Mouse (Mus musculus) liver, embryonic 13.5 days (tissue): ENCODE results near the gene Ptprcap. TPM values are rescaled to one million over a fixed set of nuclear protein-coding genes. Genes with fewer than 3 reads are reported as not detected.
A peak's percentile ranks its signal among the peaks of the same experiment; 100 is the strongest.

Experiments used
- ATAC-seq: fragments of 200-750 bp; cut with Nextera tagmentation; 2 replicates; pipeline ENCODE4 v1.8.0; 2017; ENCODE audit warnings: low read depth, mild to moderate bottlenecking, moderate number of reproducible peaks, moderate library complexity
- DNase-seq: peaks from one replicate; pipeline ENCODE4 v3.0.0; 2022
- H3K27ac ChIP-seq: fragments of 300-500 bp; sonication (generic); 2 replicates; pipeline ENCODE4 v1.5.1; 2015; ENCODE audit warnings: moderate library complexity, mild to moderate bottlenecking, inconsistent platforms
- H3K27me3 ChIP-seq: fragments of 300-500 bp; sonication (generic); 2 replicates; pipeline ENCODE4 v1.6.1; 2015; ENCODE audit warnings: mild to moderate bottlenecking, inconsistent platforms
- H3K36me3 ChIP-seq: fragments of 300-500 bp; sonication (generic); 2 replicates; pipeline ENCODE4 v1.6.1; 2015; ENCODE audit warnings: mild to moderate bottlenecking, inconsistent platforms
- H3K4me1 ChIP-seq: fragments of 300-500 bp; sonication (generic); replicated peaks from 2 replicates; pipeline ENCODE4 v1.6.1; 2015; ENCODE audit warnings: inconsistent platforms
- H3K4me2 ChIP-seq: fragments of 300-500 bp; sonication (generic); 2 replicates; pipeline ENCODE4 v1.6.1; 2015; ENCODE audit warnings: inconsistent platforms, mild to moderate bottlenecking, moderate library complexity
- H3K4me3 ChIP-seq: fragments of 300-500 bp; sonication (generic); replicated peaks from 2 replicates; pipeline ENCODE4 v1.5.1; 2015; ENCODE audit warnings: mild to moderate bottlenecking, inconsistent platforms
- H3K9ac ChIP-seq: fragments of 300-500 bp; sonication (generic); 2 replicates; pipeline ENCODE4 v1.6.1; 2015; ENCODE audit warnings: mild to moderate bottlenecking, inconsistent platforms
- H3K9me3 ChIP-seq: fragments of 300-500 bp; sonication (generic); replicated peaks from 2 replicates; pipeline ENCODE4 v1.6.1; 2016; ENCODE audit warnings: inconsistent platforms
- WGBS: fragments of 180-500 bp; shearing (Covaris S2); methylation state at CpG from one replicate; pipeline ENCODE4 v1.1.7; 2015; ENCODE audit not compliant: insufficient replicate concordance; 5-methylcytosine and 5-hydroxymethylcytosine counted together
- polyA plus RNA-seq: library from polyadenylated mRNA; unstranded; fragments of >200 nt; fragmentation: Nextera tagmentation; extraction: Ambion mirVana; gene quantifications from 2 replicates; pipeline ENCODE4 v1.2.1, GENCODE M21; 2015

Ptprcap gene
- polyA plus RNA-seq, 1 experiment from 2014 or later: 21.3 TPM

GRCm38 (mm10) chr19:4159049-4159448, 5.6 kb downstream of the Ptprcap start:
- no peak for DNase-seq
- Histone ChIP-seq H3K4me2 (no peak overlapping the region), H3K4me1 (peaks cover 51% of the 10 kb centered on the region), H3K4me3 (no peak overlapping the region), H3K9me3 (no peaks in the 10 kb centered on the region), H3K36me3 (peaks cover 62% of the 10 kb centered on the region), H3K27ac (no peak overlapping the region), H3K27me3 (no peaks in the 10 kb centered on the region), H3K9ac (no peak overlapping the region)
- WGBS: 89% methylated on average over 8 of the region's 8 CpGs
- ATAC-seq: no peak

- 6% methylated on average over 42 of the region's 42 CpGs for WGBS
- peak; percentile 91 for DNase-seq
- Histone ChIP-seq H3K9ac (peak within 1 kb of the TSS; percentile 82), H3K36me3 (peaks cover 37% of the 10 kb centered on the region), H3K9me3 (no peaks in the 10 kb centered on the region), H3K4me2 (peak within 1 kb of the TSS; percentile 81), H3K27me3 (no peaks in the 10 kb centered on the region), H3K4me1 (peaks cover 53% of the 10 kb centered on the region), H3K27ac (peak within 1 kb of the TSS; percentile 76), H3K4me3 (peak within 1 kb of the TSS; percentile 75)
- peak; percentile 77 for ATAC-seq
Measured at GRCm38 (mm10) chr19:4162646-4163542, 9.5 kb downstream of the Ptprcap start, which contains the start of gene Rps6kb2. Gene Rps6kb2, minus strand, starts transcription at chr19:4163354.

- Histone ChIP-seq H3K4me3 (peak overlapping the region; percentile 75), H3K36me3 (peaks cover 31% of the 10 kb centered on the region), H3K4me1 (peaks cover 53% of the 10 kb centered on the region), H3K4me2 (peak overlapping the region; percentile 81), H3K9ac (peak overlapping the region; percentile 82), H3K27ac (peak overlapping the region; percentile 76), H3K9me3 (no peaks in the 10 kb centered on the region), H3K27me3 (no peaks in the 10 kb centered on the region)
- ATAC-seq: peak; percentile 9; the same call in 1 of the 2 replicates
- WGBS: 33% methylated on average over 4 of the region's 4 CpGs
- no peak for DNase-seq
Measured at GRCm38 (mm10) chr19:4163543-4163887, 10.1 kb downstream of the Ptprcap start.

GRCm38 (mm10) chr19:4164100-4164499, 10.7 kb downstream of the Ptprcap start:
- ATAC-seq: no peak
- peak overlapping the region; percentile 76 for H3K27ac ChIP-seq
- H3K9ac ChIP-seq: no peak overlapping the region
- 73% methylated on average over 3 of the region's 3 CpGs for WGBS
- H3K27me3 ChIP-seq: no peaks in the 10 kb centered on the region
- H3K4me1 ChIP-seq: peaks cover 53% of the 10 kb centered on the region
- H3K9me3 ChIP-seq: no peaks in the 10 kb centered on the region
- H3K36me3 ChIP-seq: peaks cover 25% of the 10 kb centered on the region
- H3K4me3 ChIP-seq: no peak overlapping the region
- no peak for DNase-seq
- H3K4me2 ChIP-seq: peak overlapping the region; percentile 81

- 62% methylated on average over 2 of the region's 2 CpGs for WGBS
- H3K9me3 ChIP-seq: no peaks in the 10 kb centered on the region
- H3K27ac ChIP-seq: peak overlapping the region; percentile 76
- peaks cover 56% of the 10 kb centered on the region for H3K4me1 ChIP-seq
- H3K4me2 ChIP-seq: no peak overlapping the region
- no peak overlapping the region for H3K4me3 ChIP-seq
- peaks cover 18% of the 10 kb centered on the region for H3K36me3 ChIP-seq
- ATAC-seq (no peak), DNase-seq (no peak)
- no peaks in the 10 kb centered on the region for H3K27me3 ChIP-seq
- H3K9ac ChIP-seq: no peak overlapping the region
Measured at GRCm38 (mm10) chr19:4164721-4165120, 11.3 kb downstream of the Ptprcap start.

GRCm38 (mm10) chr19:4166678-4167476, 13.5 kb downstream of the Ptprcap start:
- DNase-seq: no peak
- WGBS: 66% methylated on average over 9 of the region's 9 CpGs
- H3K27me3 ChIP-seq: no peaks in the 10 kb centered on the region
- no peak overlapping the region for H3K27ac ChIP-seq
- no peak for ATAC-seq
- no peaks in the 10 kb centered on the region for H3K36me3 ChIP-seq
- no peaks in the 10 kb centered on the region for H3K9me3 ChIP-seq
- 0 out of 2 replicates have a peak overlapping the region, but pooled peaks have one; percentile 26 for H3K9ac ChIP-seq
- H3K4me1 ChIP-seq: peaks cover 65% of the 10 kb centered on the region
- no peak overlapping the region for H3K4me3 ChIP-seq
- no peak overlapping the region for H3K4me2 ChIP-seq

- no peaks in the 10 kb centered on the region for H3K36me3 ChIP-seq
- H3K9me3 ChIP-seq: no peaks in the 10 kb centered on the region
- H3K27me3 ChIP-seq: no peaks in the 10 kb centered on the region
- H3K4me1 ChIP-seq: peaks cover 48% of the 10 kb centered on the region
- peak overlapping the region; percentile 65 for H3K4me3 ChIP-seq
- peak; percentile 99 for DNase-seq
- H3K27ac ChIP-seq: peak overlapping the region; percentile 87
- peak overlapping the region; percentile 97 for H3K4me2 ChIP-seq
- peak overlapping the region; percentile 83 for H3K9ac ChIP-seq
- peak; percentile 92 for ATAC-seq
- WGBS: under 1% methylated on average over 43 of the region's 43 CpGs
Measured at GRCm38 (mm10) chr19:4169378-4169784, 16.0 kb downstream of the Ptprcap start.

- Histone ChIP-seq H3K4me1 (peaks cover 44% of the 10 kb centered on the region), H3K27ac (peak overlapping the region; percentile 87), H3K9me3 (no peaks in the 10 kb centered on the region), H3K4me2 (peak overlapping the region; percentile 97), H3K9ac (peak overlapping the region; percentile 83), H3K27me3 (no peaks in the 10 kb centered on the region), H3K36me3 (no peaks in the 10 kb centered on the region), H3K4me3 (peak overlapping the region; percentile 65)
- WGBS: 11% methylated on average over 27 of the region's 27 CpGs
- DNase-seq: no peak
- ATAC-seq: peak; percentile 10; the same call in 1 of the 2 replicates
Measured at GRCm38 (mm10) chr19:4169810-4170209, 16.4 kb downstream of the Ptprcap start.

- Histone ChIP-seq H3K9ac (peak overlapping the region; percentile 83; the same call in 1 of the 2 replicates), H3K4me3 (no peak overlapping the region), H3K27ac (0 out of 2 replicates have a peak overlapping the region, but pooled peaks have one; percentile 3), H3K36me3 (no peaks in the 10 kb centered on the region), H3K9me3 (no peaks in the 10 kb centered on the region), H3K4me1 (peaks cover 44% of the 10 kb centered on the region), H3K27me3 (peaks cover 9% of the 10 kb centered on the region; the same call in 1 of the 2 replicates), H3K4me2 (no peak overlapping the region)
- no peak for DNase-seq
- no peak for ATAC-seq
- 80% methylated on average over 10 of the region's 10 CpGs for WGBS
Measured at GRCm38 (mm10) chr19:4170723-4171392, 17.5 kb downstream of the Ptprcap start.

- Histone ChIP-seq H3K9ac (peak overlapping the region; percentile 83; the same call in 1 of the 2 replicates), H3K36me3 (no peaks in the 10 kb centered on the region), H3K4me3 (no peak overlapping the region), H3K4me2 (no peak overlapping the region), H3K9me3 (no peaks in the 10 kb centered on the region), H3K27ac (no peak overlapping the region), H3K4me1 (peaks cover 44% of the 10 kb centered on the region), H3K27me3 (peaks cover 12% of the 10 kb centered on the region; the same call in 1 of the 2 replicates)
- WGBS: 49% methylated on average over 13 of the region's 13 CpGs
- ATAC-seq: no peak
- DNase-seq: no peak
Measured at GRCm38 (mm10) chr19:4171393-4172290, 18.2 kb downstream of the Ptprcap start.
